Mouse (Mus musculus) CH12.LX (cell line): ENCODE measurements at regions not wholly inside any gene's neighbourhood (a gene's known extent, or its start where the extent isn't known, plus 50 kb on each side); places are given as distances from the start of the nearest gene placed in this dataset.
A peak's percentile ranks its signal among the peaks of the same experiment; 100 is the strongest.

ENCODE experiments used
- BHLHE40 ChIP-seq: IDR thresholded peaks from 2 replicates; pipeline ENCODE4 v1.6.1; 2011; ENCODE audit warnings: mild to moderate bottlenecking, low read depth, low read length, improper control_type of control experiment
- CTCF ChIP-seq, 2 experiments: IDR thresholded peaks in 1 of 2; conservative IDR thresholded peaks in 1 of 2; 2 replicates each; pipeline ENCODE4 v1.5.1; 2011 to 2012; ENCODE audit warnings: low read depth in 2 of 2, low read length in 2 of 2, improper control_type of control experiment in 1 of 2, inconsistent platforms in 1 of 2, mild to moderate bottlenecking in 1 of 2, moderate library complexity in 1 of 2
- EP300 ChIP-seq: IDR thresholded peaks from 2 replicates; pipeline ENCODE4 v1.6.1; 2011; ENCODE audit warnings: low read length, improper control_type of control experiment
- HCFC1 ChIP-seq: IDR thresholded peaks from 2 replicates; pipeline ENCODE4 v1.6.1; 2012; ENCODE audit warnings: low read depth, mild to moderate bottlenecking, inconsistent platforms, low read length, improper control_type of control experiment
- JUND ChIP-seq: conservative IDR thresholded peaks from 2 replicates; pipeline ENCODE4 v1.6.1; 2011; ENCODE audit warnings: low read depth, low read length, improper control_type of control experiment
- KAT2A ChIP-seq: IDR thresholded peaks from 2 replicates; pipeline ENCODE4 v1.6.1; 2012; ENCODE audit warnings: low read length, improper control_type of control experiment, inconsistent platforms; ENCODE audit not compliant: insufficient replicate concordance
- MAZ ChIP-seq: IDR thresholded peaks from 2 replicates; pipeline ENCODE4 v1.6.1; 2012; ENCODE audit warnings: low read depth, mild to moderate bottlenecking, inconsistent platforms, low read length, improper control_type of control experiment, moderate library complexity
- NRF1 ChIP-seq: IDR thresholded peaks from 2 replicates; pipeline ENCODE4 v1.6.1; 2014; ENCODE audit warnings: low read depth, mild to moderate bottlenecking, inconsistent platforms, low read length, improper control_type of control experiment, moderate library complexity
- POLR2A ChIP-seq: IDR thresholded peaks from 2 replicates; pipeline ENCODE4 v1.6.1; 2011; ENCODE audit warnings: low read depth, mild to moderate bottlenecking, improper control_type of control experiment, low read length
- SIN3A ChIP-seq: IDR thresholded peaks from 2 replicates; pipeline ENCODE4 v1.6.1; 2012; ENCODE audit warnings: low read length, improper control_type of control experiment, inconsistent platforms
- TBP ChIP-seq: conservative IDR thresholded peaks from 2 replicates; pipeline ENCODE4 v1.6.1; 2011; ENCODE audit warnings: low read depth, low read length, improper control_type of control experiment
- TCF12 ChIP-seq: IDR thresholded peaks from 2 replicates; pipeline ENCODE4 v1.6.1; 2014; ENCODE audit warnings: low read depth, mild to moderate bottlenecking, inconsistent platforms, low read length, improper control_type of control experiment

DNA sequence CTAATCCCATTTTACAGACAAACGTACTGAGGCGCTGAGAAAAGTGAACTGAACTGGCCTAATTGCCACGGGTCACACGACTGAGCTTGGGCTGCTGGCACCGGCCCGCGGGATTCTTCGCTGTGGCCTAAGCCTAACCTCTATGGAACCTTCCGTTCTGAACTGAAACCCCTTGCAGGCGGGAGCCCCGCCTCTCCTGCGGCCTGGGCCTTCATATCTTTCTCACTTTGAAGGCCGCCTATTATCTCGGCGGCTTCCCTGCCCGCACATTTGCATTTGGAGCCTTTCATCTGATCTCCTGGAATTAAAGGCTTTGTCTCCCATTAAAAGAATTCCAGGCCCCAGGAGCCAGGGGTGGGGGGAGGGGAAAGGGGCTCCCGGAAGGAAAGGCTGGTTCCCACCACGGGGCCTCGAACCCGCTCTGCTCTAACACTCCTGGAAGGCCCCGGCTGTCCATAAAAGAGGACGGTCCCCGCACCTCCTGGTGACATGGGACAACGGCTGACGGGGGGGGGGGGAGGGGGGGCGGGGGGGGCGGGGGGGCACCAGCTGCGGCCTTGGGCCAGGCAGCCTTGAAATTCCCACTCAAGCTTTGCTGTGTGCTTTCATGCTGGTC, 122.9 kb upstream of the Pja1 start:
- no peak for TF ChIP-seq CTCF (conservative IDR thresholded peaks at IDR 0.05 in 1 of 2, IDR thresholded peaks at IDR 0.05 in 1 of 2; ENCODE audit: low read depth in 2 of 2, low read length in 2 of 2)
- no peak for TF ChIP-seq EP300
- no peak for TF ChIP-seq POLR2A
- TF ChIP-seq TCF12: no peak
- TF ChIP-seq NRF1: no peak
- no peak for TF ChIP-seq SIN3A
- TF ChIP-seq TBP: no peak
- no peak for TF ChIP-seq JUND
- no peak for TF ChIP-seq KAT2A
- no peak for TF ChIP-seq HCFC1
- no peak for TF ChIP-seq MAZ
- TF ChIP-seq BHLHE40: peak; percentile 29; the same call in 1 of the 2 replicates
